Mouse (Mus musculus) liver, embryonic 11.5 days (tissue): ENCODE data around the gene Abraxas2. TPM values are rescaled to one million over a fixed set of nuclear protein-coding genes. Genes with fewer than 3 reads are reported as not detected.

ENCODE experiments used
- ATAC-seq: fragments of 200-750 bp; cut with Nextera tagmentation; replicated peaks from 2 replicates; pipeline ENCODE4 v1.8.0; 2017; ENCODE audit warnings: moderate number of reproducible peaks, mild to moderate bottlenecking, moderate TSS enrichment, moderate library complexity; ENCODE audit not compliant: low FRiP score
- DNase-seq: peaks from one replicate; pipeline ENCODE4 v3.0.0-alpha.2; 2017; ENCODE audit warnings: low spot score
- H3K27ac ChIP-seq: fragments of 300-500 bp; sonication (generic); 2 replicates; pipeline ENCODE4 v1.5.1; 2014; ENCODE audit warnings: mild to moderate bottlenecking, low read depth, low read length, control low read depth
- H3K27me3 ChIP-seq: fragments of 300-500 bp; sonication (generic); replicated peaks from 2 replicates; pipeline ENCODE4 v1.6.1; 2014; ENCODE audit warnings: low read length, mixed read lengths; ENCODE audit not compliant: control insufficient read depth, insufficient read depth
- H3K36me3 ChIP-seq: fragments of 300-500 bp; sonication (generic); 2 replicates; pipeline ENCODE4 v1.6.1; 2014; ENCODE audit warnings: mild to moderate bottlenecking, low read length, moderate library complexity, mixed read lengths; ENCODE audit not compliant: control insufficient read depth, insufficient read depth
- H3K4me1 ChIP-seq: fragments of 300-500 bp; sonication (generic); replicated peaks from 2 replicates; pipeline ENCODE4 v1.6.1; 2014; ENCODE audit warnings: low read length, mixed read lengths; ENCODE audit not compliant: control insufficient read depth, insufficient read depth
- H3K4me2 ChIP-seq: fragments of 300-500 bp; sonication (generic); 2 replicates; pipeline ENCODE4 v1.6.1; 2014; ENCODE audit warnings: mild to moderate bottlenecking, control low read depth, moderate library complexity
- H3K4me3 ChIP-seq: fragments of 300-500 bp; sonication (generic); 2 replicates; pipeline ENCODE4 v1.5.1; 2014; ENCODE audit warnings: low read depth, low read length, control low read depth
- H3K9ac ChIP-seq: fragments of 300-500 bp; sonication (generic); 2 replicates; pipeline ENCODE4 v1.6.1; 2014; ENCODE audit warnings: low read depth, low read length, control low read depth
- H3K9me3 ChIP-seq: fragments of 300-500 bp; sonication (generic); 2 replicates; pipeline ENCODE4 v1.6.1; 2016; ENCODE audit warnings: low read length, inconsistent platforms, mixed read lengths; ENCODE audit not compliant: control insufficient read depth
- WGBS: fragments of 180-500 bp; shearing (Covaris S2); extraction: QIAGEN DNeasy Blood & Tissue Kit; methylation state at CpG from one replicate; pipeline ENCODE4 v1.1.7; 2014; 5-methylcytosine and 5-hydroxymethylcytosine counted together
- polyA plus RNA-seq: library from polyadenylated mRNA; unstranded; fragments of >200 nt; fragmentation: Nextera tagmentation; extraction: Ambion mirVana; gene quantifications from 2 replicates; pipeline ENCODE4 v1.2.1, GENCODE M21; 2014

Gene Abraxas2
- polyA plus RNA-seq, 1 experiment from 2014 or later, result 28.5 TPM

DNA sequence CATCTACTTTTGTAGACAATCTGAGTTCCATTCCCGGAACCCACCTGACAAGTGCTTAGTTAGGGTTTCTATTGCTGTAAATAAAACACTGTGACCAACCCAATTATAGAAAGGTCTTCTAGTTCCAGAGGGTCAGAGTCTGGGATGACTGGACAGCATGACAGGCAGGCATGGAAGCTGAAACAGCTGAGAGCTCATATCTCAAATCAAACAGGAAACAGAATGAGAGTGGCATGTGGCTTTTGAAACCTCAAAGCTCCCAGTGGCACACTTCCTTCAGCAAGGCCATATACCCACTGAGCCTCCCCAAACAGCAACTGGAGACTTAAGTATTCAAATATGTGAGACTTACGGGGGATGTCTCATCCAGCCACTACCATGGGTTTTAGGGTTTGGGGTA lies 14.0 kb downstream of the Abraxas2 start:
- peaks cover 22% of the 10 kb centered on the region for H3K36me3 ChIP-seq
- H3K9ac ChIP-seq, result no peak overlapping the region
- DNase-seq (no peak), ATAC-seq (no peak)
- no peaks in the 10 kb centered on the region for H3K4me1 ChIP-seq
- no peaks in the 10 kb centered on the region for H3K27me3 ChIP-seq
- no peak overlapping the region for H3K27ac ChIP-seq
- WGBS, result 78% methylated on average over 2 of the region's 2 CpGs
- H3K4me2 ChIP-seq, result no peak overlapping the region
- no peak overlapping the region for H3K4me3 ChIP-seq
- H3K9me3 ChIP-seq, result no peaks in the 10 kb centered on the region

DNA sequence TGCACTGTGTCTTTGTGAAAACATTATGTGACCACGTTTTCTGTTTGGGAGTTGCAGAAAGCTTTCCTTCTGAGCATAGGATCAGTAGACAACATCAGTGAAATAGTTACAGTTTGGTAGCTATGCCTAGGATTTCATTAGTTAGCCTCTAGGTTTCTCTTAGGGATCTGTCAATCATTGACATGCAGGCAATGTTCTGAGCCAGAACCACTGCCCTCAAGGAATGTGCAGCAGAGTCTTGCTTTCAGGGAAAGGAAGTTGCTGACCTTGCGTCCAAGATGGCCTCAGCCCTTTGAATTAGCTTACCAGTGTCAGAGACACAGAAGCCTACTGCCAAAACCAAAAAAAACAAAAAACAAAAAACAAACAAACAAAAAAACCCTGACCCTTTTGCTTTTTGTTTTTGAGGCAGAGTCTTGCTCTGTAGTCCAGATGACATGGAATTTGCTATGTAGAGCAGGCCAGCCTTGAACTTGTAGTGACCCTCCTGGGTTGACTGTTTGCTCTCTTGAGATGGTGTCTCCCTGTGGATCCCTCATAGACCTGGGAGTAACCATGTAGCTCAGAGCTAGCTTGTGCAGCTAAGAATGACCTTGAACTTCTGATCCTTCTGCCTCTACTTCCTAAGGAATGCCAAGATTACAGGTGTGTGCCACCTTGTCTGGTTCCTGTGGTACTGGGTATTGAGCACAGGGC lies 16.5 kb downstream of the Abraxas2 start:
- Histone ChIP-seq H3K27me3 (no peaks in the 10 kb centered on the region), H3K27ac (no peak overlapping the region), H3K4me2 (no peak overlapping the region), H3K36me3 (peaks cover 34% of the 10 kb centered on the region), H3K9ac (no peak overlapping the region), H3K4me1 (no peaks in the 10 kb centered on the region), H3K9me3 (no peaks in the 10 kb centered on the region), H3K4me3 (no peak overlapping the region)
- DNase-seq (no peak), ATAC-seq (no peak)
- WGBS, result 87% methylated on average over 2 of the region's 2 CpGs

DNA sequence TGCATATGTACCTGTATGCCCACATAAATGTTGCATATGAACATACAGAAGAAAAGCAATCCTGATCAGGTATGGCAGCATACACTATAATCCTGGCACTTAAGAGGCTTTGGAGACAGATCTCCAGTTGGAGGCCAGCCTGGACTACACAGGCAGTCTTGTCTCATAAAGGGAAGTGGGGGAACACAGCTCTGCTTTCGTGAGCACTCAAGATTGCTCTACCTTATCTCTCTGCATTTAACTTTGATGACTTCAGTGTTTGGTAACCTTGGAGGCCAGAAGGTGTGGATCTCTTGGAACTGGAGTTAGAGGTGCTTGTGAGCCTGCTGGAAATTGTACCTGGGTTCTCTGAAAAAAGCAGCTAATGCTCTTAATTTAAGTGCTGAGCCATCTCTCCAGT lies 21.3 kb downstream of the Abraxas2 start:
- H3K27ac ChIP-seq, result no peak overlapping the region
- 73% methylated on average over 1 of the region's 1 CpGs for WGBS
- no peak overlapping the region for H3K4me3 ChIP-seq
- H3K4me1 ChIP-seq, result no peaks in the 10 kb centered on the region
- no peaks in the 10 kb centered on the region for H3K9me3 ChIP-seq
- H3K9ac ChIP-seq, result no peak overlapping the region
- no peaks in the 10 kb centered on the region for H3K27me3 ChIP-seq
- H3K4me2 ChIP-seq, result no peak overlapping the region
- H3K36me3 ChIP-seq, result peaks cover 35% of the 10 kb centered on the region
- ATAC-seq (no peak), DNase-seq (no peak)

DNA sequence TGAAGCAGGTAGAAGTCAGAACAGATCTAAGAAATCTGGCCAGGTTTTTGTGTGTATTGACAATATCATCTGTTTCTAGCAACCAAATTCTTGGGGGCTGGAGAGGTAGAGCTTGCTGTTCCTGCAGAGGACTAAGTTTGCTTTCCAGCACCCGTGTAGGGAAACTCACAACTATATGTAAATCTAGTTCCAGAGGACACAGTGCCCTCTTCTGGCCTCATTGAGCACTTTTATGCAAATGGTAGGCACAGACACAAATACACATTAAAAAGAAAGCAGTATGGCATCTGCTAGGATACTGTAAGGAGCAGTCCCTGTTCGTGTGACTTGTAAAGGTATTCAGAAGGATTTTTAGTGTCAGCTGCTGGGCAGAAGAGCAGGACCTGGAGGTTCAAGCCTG lies 23.3 kb downstream of the Abraxas2 start:
- Histone ChIP-seq H3K27me3 (no peaks in the 10 kb centered on the region), H3K9ac (no peak overlapping the region), H3K4me1 (no peaks in the 10 kb centered on the region), H3K4me3 (no peak overlapping the region), H3K36me3 (peaks cover 28% of the 10 kb centered on the region), H3K9me3 (no peaks in the 10 kb centered on the region), H3K4me2 (no peak overlapping the region), H3K27ac (no peak overlapping the region)
- no peak for DNase-seq
- ATAC-seq, result no peak
- 70% methylated on average over 2 of the region's 2 CpGs for WGBS

DNA sequence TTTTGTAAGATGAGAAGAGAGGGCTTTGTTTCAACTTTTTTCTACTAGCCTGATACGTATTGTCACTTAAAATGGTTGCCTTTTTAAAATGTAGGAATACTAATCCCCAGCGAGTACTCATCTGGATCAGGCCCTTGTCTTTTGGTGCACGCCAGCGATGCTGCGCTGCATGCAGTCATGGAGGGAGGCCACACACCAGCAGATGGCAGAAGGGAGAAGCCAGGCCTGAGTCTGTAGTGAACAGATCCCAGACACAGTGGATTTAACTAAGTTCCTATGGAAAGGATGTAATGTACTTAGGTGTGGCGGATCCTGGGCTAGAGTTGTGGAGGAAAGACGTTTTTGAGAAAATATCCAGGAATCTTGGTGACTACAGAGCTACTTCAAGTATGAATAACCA lies 25.0 kb downstream of the Abraxas2 start:
- DNase-seq, result no peak
- no peaks in the 10 kb centered on the region for H3K27me3 ChIP-seq
- H3K4me3 ChIP-seq, result no peak overlapping the region
- 96% methylated on average over 7 of the region's 7 CpGs for WGBS
- H3K27ac ChIP-seq, result no peak overlapping the region
- ATAC-seq, result no peak
- H3K4me1 ChIP-seq, result 0 out of 2 replicates have a peak, but pooled peaks cover 2% of the 10 kb centered on the region
- H3K36me3 ChIP-seq, result peaks cover 20% of the 10 kb centered on the region
- H3K4me2 ChIP-seq, result no peak overlapping the region
- no peaks in the 10 kb centered on the region for H3K9me3 ChIP-seq
- H3K9ac ChIP-seq, result no peak overlapping the region

DNA sequence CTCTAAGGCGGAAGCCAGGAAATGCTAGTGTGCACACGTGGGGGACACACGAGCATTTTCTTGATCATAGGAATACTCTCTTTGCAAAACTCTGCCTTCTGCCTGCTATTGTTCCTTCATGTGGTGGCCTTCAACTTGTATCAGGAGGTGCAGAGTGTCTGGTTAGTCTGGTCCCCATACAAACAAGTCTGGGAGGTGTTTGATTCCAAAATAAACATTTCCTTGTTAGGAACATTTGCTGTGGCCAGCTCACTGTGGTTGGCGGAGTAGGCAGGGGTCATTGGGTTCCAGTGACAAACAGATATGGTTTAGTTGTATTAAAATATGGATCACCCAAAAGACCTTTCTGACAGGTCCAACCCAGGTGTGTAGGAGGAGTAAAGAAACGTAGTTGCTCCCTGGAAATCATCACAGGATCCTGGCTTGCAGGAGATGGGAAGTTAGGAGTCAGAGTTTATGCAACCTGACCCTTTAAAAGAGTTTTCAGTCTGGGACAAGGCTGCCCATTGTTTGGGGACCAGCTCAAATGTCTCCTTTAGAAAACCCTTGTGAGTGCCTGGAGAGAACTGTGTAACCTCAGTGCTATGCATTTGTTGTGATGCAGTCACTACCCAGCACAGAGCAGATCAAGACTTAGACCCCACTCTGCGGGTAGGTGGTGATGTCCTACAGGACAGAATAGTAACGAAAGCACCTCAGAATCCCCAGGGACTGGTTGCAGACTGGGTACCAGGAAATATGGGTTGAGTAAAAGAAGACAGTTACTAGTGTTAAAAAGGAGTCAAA lies 28.2 kb downstream of the Abraxas2 start:
- DNase-seq (no peak), ATAC-seq (no peak)
- Histone ChIP-seq H3K9ac (no peak overlapping the region), H3K27ac (no peak overlapping the region), H3K9me3 (no peaks in the 10 kb centered on the region), H3K4me2 (no peak overlapping the region), H3K36me3 (peaks cover 2% of the 10 kb centered on the region; the same call in 1 of the 2 replicates), H3K27me3 (no peaks in the 10 kb centered on the region), H3K4me1 (0 out of 2 replicates have a peak, but pooled peaks cover 2% of the 10 kb centered on the region), H3K4me3 (no peak overlapping the region)
- WGBS, result 72% methylated on average over 7 of the region's 7 CpGs

DNA sequence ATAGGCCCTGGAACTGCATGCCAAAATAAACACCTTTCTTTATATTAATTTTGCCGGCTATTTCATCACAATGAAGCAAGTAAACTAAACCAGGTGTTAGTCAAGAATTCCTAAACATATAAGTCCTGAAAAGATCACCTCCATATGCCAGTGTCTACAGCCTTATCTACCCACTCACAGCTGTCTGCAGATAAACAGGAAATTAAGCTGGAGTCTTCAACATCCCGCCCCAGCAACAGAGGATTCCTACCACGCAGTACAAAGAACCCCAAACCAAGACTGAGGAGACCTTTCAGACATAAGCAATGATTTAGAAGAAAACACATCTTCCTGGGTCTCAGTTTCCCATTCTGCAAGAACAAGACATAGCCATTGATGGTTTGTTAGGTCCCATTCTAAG lies 29.0 kb downstream of the Abraxas2 start:
- H3K36me3 ChIP-seq, result peaks cover 2% of the 10 kb centered on the region; the same call in 1 of the 2 replicates
- 0 out of 2 replicates have a peak, but pooled peaks cover 2% of the 10 kb centered on the region for H3K4me1 ChIP-seq
- H3K9me3 ChIP-seq, result no peaks in the 10 kb centered on the region
- no peak overlapping the region for H3K9ac ChIP-seq
- ATAC-seq, result no peak
- WGBS, result 44% methylated on average over 3 of the region's 3 CpGs
- H3K4me3 ChIP-seq, result no peak overlapping the region
- no peak for DNase-seq
- no peak overlapping the region for H3K4me2 ChIP-seq
- H3K27ac ChIP-seq, result no peak overlapping the region
- no peaks in the 10 kb centered on the region for H3K27me3 ChIP-seq

DNA sequence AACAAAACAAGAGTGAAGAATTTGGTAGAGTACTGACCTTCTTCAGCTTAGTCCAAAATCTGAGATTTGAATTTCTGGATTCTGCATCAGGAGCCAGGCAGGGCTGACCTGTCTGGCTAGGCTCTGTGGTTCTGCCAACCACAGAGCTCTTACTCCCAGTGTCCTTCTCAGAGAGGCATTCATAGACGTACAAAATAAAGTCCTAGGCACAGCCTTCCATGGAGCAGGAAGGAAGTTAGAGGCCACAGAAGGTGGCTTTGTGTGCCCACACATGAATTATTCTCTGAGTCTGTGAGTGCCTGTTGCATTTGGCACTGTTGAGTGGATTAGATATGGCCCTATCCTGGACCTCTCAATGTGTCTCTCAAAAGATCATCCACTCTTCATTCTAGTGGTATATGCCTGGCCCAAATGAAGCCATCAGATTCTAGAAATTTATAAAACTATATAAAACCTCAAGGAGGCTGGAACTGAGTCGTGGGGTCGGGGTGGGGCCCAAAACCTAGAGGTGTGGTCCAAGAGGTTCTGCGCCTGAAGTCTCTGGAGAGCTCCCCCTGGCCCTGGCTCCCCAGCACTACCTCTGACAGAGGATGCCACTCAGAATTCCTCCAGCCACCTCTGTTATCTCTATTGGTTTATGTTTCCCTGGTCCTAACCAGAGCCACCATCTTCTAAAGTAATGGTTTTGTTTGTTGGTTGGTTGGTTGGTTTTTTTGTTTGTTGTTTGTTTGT lies 29.7 kb downstream of the Abraxas2 start:
- ATAC-seq, result no peak
- H3K4me1 ChIP-seq, result 0 out of 2 replicates have a peak, but pooled peaks cover 2% of the 10 kb centered on the region
- H3K27me3 ChIP-seq, result no peaks in the 10 kb centered on the region
- H3K4me2 ChIP-seq, result no peak overlapping the region
- no peak overlapping the region for H3K4me3 ChIP-seq
- no peak overlapping the region for H3K9ac ChIP-seq
- H3K9me3 ChIP-seq, result no peaks in the 10 kb centered on the region
- no peak for DNase-seq
- WGBS, result 47% methylated on average over 4 of the region's 4 CpGs
- no peak overlapping the region for H3K27ac ChIP-seq
- H3K36me3 ChIP-seq, result 0 out of 2 replicates have a peak, but pooled peaks cover 2% of the 10 kb centered on the region
